Mouse (Mus musculus): ENCODE data around the gene Fam168a.

The Fam168a gene

DNA sequence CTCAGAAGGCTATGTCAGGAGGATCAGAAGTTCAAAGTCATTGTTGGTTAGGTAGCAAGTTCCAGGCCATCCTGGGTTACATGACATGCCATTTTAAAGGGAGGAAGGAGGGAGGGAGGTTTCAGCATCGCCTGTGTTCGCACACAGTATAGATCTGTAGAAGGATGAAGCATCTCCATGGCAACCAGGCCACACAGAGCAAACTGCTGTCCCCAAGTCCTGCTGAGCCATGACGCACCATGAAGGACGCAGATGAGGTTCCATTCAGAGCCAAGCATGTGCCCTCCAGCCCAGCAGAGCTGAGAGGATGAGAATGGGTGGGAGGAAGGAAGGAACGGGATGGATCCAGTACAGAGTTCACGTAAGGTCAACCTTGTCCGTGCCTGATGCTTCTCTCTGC lies 33.0 kb upstream of the Fam168a start:
- TF ChIP-seq POU5F1 (IDR thresholded peaks at IDR 0.05; ENCODE audit: borderline replicate concordance, low read length): no peak
- TF ChIP-seq CTCF (conservative IDR thresholded peaks at IDR 0.05; ENCODE audit: low read length): no peak
- no peak for TF ChIP-seq NANOG (IDR thresholded peaks at IDR 0.05; ENCODE audit: borderline replicate concordance, low read length)
- 0 out of 2 replicates have a peak overlapping the region, but pooled peaks have one; percentile 79 for H3K4me3 ChIP-seq (replicated peaks; ENCODE audit: low read length)
- no peaks in the 10 kb centered on the region for H3K9me3 ChIP-seq (ENCODE audit: low read length)
- H3K27me3 ChIP-seq (ENCODE audit: insufficient read depth, low read length): no peaks in the 10 kb centered on the region
- peaks cover 45% of the 10 kb centered on the region for H3K4me1 ChIP-seq (replicated peaks; ENCODE audit: low read depth, low read length)
- H3K36me3 ChIP-seq (ENCODE audit: insufficient read depth, low read length): peaks cover 23% of the 10 kb centered on the region

DNA sequence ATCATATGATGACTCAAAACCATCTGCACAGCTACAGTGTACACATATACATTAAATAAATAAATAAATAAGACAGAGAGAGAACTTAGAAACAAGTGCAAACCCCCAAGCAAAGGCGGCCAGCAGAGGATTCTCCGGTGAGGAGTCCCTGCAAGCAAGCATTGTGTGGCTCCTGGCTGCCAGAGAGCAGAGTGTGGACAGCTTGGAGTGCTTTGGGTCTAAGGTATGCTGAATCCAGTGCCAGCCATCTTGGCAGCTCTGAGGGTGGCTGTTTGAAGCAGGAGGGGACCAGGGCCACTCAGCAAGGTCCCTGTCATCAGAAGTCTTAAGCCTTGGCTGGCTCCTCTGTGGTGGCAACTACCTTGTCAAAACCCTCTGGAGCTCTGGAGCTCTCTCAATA lies 31.5 kb upstream of the Fam168a start:
- peaks cover 52% of the 10 kb centered on the region for H3K4me1 ChIP-seq (replicated peaks; ENCODE audit: low read depth, low read length)
- no peaks in the 10 kb centered on the region for H3K9me3 ChIP-seq (ENCODE audit: low read length)
- no peak for TF ChIP-seq CTCF (conservative IDR thresholded peaks at IDR 0.05; ENCODE audit: low read length)
- no peak for TF ChIP-seq NANOG (IDR thresholded peaks at IDR 0.05; ENCODE audit: borderline replicate concordance, low read length)
- no peak for TF ChIP-seq POU5F1 (IDR thresholded peaks at IDR 0.05; ENCODE audit: borderline replicate concordance, low read length)
- H3K36me3 ChIP-seq (ENCODE audit: insufficient read depth, low read length): peaks cover 26% of the 10 kb centered on the region
- H3K4me3 ChIP-seq (replicated peaks; ENCODE audit: low read length): peak overlapping the region; percentile 79
- H3K27me3 ChIP-seq (ENCODE audit: insufficient read depth, low read length): no peaks in the 10 kb centered on the region

DNA sequence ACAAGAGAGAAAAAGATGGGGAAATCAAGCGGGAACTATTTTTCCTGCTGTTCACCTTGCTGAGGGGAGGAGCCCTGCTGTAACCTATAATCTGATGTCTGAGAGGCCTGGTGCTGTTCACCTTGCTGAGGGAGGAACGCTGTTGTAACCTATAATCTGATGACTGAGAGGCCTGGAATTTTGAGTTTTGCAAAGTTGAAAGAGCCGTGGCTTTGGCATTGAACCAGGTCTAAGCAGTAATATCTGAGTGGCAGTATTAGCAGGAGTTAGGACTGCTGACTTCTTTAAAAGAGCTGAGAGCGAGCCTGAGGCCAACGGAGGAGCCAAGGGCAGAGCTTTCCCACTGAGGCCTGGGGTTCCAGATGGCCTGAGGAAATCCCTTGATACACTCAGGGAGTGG lies 28.4 kb upstream of the Fam168a start:
- Histone ChIP-seq H3K27me3 (ENCODE audit: insufficient read depth, low read length) (no peaks in the 10 kb centered on the region), H3K36me3 (ENCODE audit: insufficient read depth, low read length) (peaks cover 26% of the 10 kb centered on the region), H3K4me3 (replicated peaks; ENCODE audit: low read length) (no peak overlapping the region), H3K4me1 (replicated peaks; ENCODE audit: low read depth, low read length) (peaks cover 47% of the 10 kb centered on the region), H3K9me3 (ENCODE audit: low read length) (no peaks in the 10 kb centered on the region)
- TF ChIP-seq NANOG (IDR thresholded peaks at IDR 0.05; ENCODE audit: borderline replicate concordance, low read length) (no peak), POU5F1 (IDR thresholded peaks at IDR 0.05; ENCODE audit: borderline replicate concordance, low read length) (no peak), CTCF (conservative IDR thresholded peaks at IDR 0.05; ENCODE audit: low read length) (no peak)

DNA sequence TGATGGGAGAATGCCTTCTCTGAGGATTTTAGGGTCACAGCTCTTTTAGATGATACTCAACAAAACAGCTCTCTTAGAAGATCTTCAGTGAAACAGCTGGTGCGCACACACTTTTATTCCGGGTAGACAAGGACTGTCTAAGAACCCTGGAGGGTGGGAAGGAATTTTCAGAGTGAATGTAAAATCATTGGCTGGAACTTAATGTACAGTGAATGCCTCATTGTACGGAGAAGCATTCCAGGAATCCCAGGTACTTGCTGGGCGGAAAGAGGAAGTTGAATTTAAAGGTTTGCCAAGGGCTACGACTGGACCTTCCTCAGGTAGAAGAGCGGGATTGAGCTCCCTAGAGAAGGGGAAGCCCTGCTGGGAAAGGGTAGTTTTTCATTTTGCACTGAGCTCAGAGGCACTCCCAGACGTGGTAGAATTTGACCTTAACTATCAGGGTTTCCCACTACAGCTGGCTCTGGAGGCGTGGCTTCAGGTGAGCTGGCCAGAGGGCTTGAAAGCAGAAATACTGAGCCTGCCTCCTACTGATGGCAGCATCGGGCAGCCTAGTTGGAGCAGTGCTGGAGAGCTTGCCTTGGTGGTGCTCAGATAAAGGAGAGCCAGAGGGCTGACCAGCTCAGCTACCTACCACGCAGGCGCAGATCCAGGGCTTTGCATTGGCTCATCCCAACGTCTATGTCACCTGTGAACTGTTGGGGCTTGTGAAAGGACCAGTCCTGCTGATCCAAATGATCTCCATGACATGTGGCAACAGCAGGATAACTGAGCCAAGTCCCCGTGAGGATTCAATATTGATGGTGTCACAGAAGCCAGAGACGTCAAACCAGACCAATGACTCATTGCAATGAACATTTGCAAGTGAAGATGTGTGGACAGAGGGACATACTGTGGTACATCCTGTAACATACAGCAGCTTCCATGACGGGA lies 27.2 kb upstream of the Fam168a start:
- TF ChIP-seq POU5F1 (IDR thresholded peaks at IDR 0.05; ENCODE audit: borderline replicate concordance, low read length) (no peak), CTCF (conservative IDR thresholded peaks at IDR 0.05; ENCODE audit: low read length) (no peak), NANOG (IDR thresholded peaks at IDR 0.05; ENCODE audit: borderline replicate concordance, low read length) (no peak)
- Histone ChIP-seq H3K9me3 (ENCODE audit: low read length) (no peaks in the 10 kb centered on the region), H3K27me3 (ENCODE audit: insufficient read depth, low read length) (no peaks in the 10 kb centered on the region), H3K4me1 (replicated peaks; ENCODE audit: low read depth, low read length) (peaks cover 35% of the 10 kb centered on the region), H3K4me3 (replicated peaks; ENCODE audit: low read length) (peak overlapping the region; percentile 50), H3K36me3 (ENCODE audit: insufficient read depth, low read length) (peaks cover 26% of the 10 kb centered on the region)

DNA sequence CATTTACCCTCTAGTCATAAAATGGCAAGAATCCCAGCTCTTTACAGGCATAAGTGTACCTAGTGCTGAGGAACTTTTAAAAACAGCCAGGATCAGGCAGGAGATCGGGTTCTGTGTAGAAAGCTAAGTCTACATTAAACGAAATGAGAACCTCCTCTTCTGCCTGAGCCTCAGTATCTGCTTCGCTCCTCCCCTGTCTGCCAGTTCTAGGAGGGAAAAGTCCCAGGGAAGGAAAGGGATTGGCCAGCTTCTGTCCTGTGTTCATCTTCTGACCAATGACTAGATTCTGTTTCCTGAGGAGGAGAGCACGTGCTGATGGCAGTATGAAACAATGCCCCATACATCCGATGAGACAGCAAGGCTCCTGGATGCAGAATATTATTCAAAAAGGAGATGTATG lies 25.3 kb upstream of the Fam168a start:
- H3K9me3 ChIP-seq (ENCODE audit: low read length): no peaks in the 10 kb centered on the region
- no peak overlapping the region for H3K4me3 ChIP-seq (replicated peaks; ENCODE audit: low read length)
- peaks cover 23% of the 10 kb centered on the region for H3K36me3 ChIP-seq (ENCODE audit: insufficient read depth, low read length)
- no peak for TF ChIP-seq NANOG (IDR thresholded peaks at IDR 0.05; ENCODE audit: borderline replicate concordance, low read length)
- TF ChIP-seq POU5F1 (IDR thresholded peaks at IDR 0.05; ENCODE audit: borderline replicate concordance, low read length): no peak
- TF ChIP-seq CTCF (conservative IDR thresholded peaks at IDR 0.05; ENCODE audit: low read length): no peak
- H3K27me3 ChIP-seq (ENCODE audit: insufficient read depth, low read length): no peaks in the 10 kb centered on the region
- peaks cover 32% of the 10 kb centered on the region for H3K4me1 ChIP-seq (replicated peaks; ENCODE audit: low read depth, low read length)

DNA sequence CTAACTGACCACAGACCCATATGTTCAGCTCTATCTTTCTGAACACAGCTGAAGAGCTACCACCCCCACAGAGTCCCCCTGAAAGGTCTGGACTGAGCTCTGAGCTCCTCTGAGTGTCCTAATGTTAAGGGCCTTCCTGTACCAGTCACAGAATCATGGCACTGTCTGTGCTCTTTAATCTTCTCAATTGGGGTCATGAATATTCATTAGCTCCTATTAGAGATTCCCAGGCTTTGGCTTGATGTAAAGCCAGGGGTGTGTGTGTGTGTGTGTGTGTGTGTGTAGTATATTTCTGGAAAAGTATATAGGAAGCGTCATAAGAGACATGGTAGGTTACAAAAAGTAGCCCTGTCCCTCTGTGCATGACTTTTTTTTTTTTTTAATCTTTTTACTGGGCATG lies 23.2 kb upstream of the Fam168a start:
- TF ChIP-seq POU5F1 (IDR thresholded peaks at IDR 0.05; ENCODE audit: borderline replicate concordance, low read length) (no peak), NANOG (IDR thresholded peaks at IDR 0.05; ENCODE audit: borderline replicate concordance, low read length) (no peak), CTCF (conservative IDR thresholded peaks at IDR 0.05; ENCODE audit: low read length) (no peak)
- no peaks in the 10 kb centered on the region for H3K9me3 ChIP-seq (ENCODE audit: low read length)
- H3K27me3 ChIP-seq (ENCODE audit: insufficient read depth, low read length): no peaks in the 10 kb centered on the region
- peaks cover 5% of the 10 kb centered on the region for H3K36me3 ChIP-seq (ENCODE audit: insufficient read depth, low read length)
- H3K4me3 ChIP-seq (replicated peaks; ENCODE audit: low read length): no peak overlapping the region
- peaks cover 25% of the 10 kb centered on the region for H3K4me1 ChIP-seq (replicated peaks; ENCODE audit: low read depth, low read length)

DNA sequence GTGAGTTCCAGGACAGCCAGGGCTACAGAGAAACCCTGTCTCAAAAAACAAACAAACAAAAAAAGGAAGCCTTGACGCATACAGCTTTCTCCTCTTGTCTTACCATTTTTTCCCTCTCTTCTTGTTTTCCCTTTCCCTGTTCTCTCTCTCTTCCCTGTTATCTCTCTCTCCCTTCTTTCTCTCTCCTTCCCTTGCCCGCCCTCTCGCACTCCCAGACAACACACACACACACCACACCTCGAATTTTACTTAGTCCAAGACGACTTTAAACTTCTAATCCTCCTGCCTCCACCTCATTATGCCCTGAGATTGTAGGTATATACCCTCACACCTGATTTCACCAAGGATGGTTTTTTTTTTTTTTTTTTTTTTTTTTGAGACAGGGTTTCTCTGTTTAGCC lies 22.4 kb upstream of the Fam168a start:
- Histone ChIP-seq H3K36me3 (ENCODE audit: insufficient read depth, low read length) (no peaks in the 10 kb centered on the region), H3K4me1 (replicated peaks; ENCODE audit: low read depth, low read length) (peaks cover 19% of the 10 kb centered on the region), H3K27me3 (ENCODE audit: insufficient read depth, low read length) (no peaks in the 10 kb centered on the region), H3K9me3 (ENCODE audit: low read length) (no peaks in the 10 kb centered on the region), H3K4me3 (replicated peaks; ENCODE audit: low read length) (no peak overlapping the region)
- TF ChIP-seq CTCF (conservative IDR thresholded peaks at IDR 0.05; ENCODE audit: low read length) (no peak), POU5F1 (IDR thresholded peaks at IDR 0.05; ENCODE audit: borderline replicate concordance, low read length) (no peak), NANOG (IDR thresholded peaks at IDR 0.05; ENCODE audit: borderline replicate concordance, low read length) (no peak)

DNA sequence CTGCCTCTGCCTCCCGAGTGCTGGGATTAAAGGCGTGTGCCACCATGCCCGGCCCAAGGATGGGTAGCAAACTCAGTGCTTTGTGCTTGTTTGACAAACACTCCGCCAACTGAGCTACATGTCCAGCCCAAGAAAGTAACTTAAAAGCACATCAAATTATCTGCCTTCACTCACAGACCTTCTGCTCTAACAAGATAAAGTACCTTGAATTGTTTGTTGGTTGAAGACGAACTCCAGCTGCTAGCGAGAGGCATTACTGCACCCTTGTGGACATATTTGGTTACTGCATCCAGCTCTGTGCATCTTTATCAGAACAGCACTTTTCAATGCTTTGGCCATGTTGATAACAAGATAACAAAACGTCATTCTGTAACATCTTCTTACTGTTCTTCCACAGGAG lies 21.9 kb upstream of the Fam168a start:
- H3K4me3 ChIP-seq (replicated peaks; ENCODE audit: low read length): no peak overlapping the region
- TF ChIP-seq CTCF (conservative IDR thresholded peaks at IDR 0.05; ENCODE audit: low read length): peak; percentile 100
- no peak for TF ChIP-seq POU5F1 (IDR thresholded peaks at IDR 0.05; ENCODE audit: borderline replicate concordance, low read length)
- H3K27me3 ChIP-seq (ENCODE audit: insufficient read depth, low read length): no peaks in the 10 kb centered on the region
- H3K36me3 ChIP-seq (ENCODE audit: insufficient read depth, low read length): no peaks in the 10 kb centered on the region
- H3K9me3 ChIP-seq (ENCODE audit: low read length): no peaks in the 10 kb centered on the region
- peaks cover 15% of the 10 kb centered on the region for H3K4me1 ChIP-seq (replicated peaks; ENCODE audit: low read depth, low read length)

Data from E14TG2a.4 (cell line).